Mouse (Mus musculus) ES-E14 (cell line): ENCODE data around the gene Atl3.

Experiments
- HCFC1 ChIP-seq: IDR thresholded peaks from 2 replicates; pipeline ENCODE4 v1.6.1; 2012; ENCODE audit warnings: low read length, inconsistent platforms, borderline replicate concordance; ENCODE audit not compliant: insufficient read depth
- MAFK ChIP-seq: IDR thresholded peaks from 2 replicates; pipeline ENCODE4 v1.6.1; 2014; ENCODE audit warnings: mild to moderate bottlenecking, low read depth, low read length, inconsistent platforms; ENCODE audit not compliant: insufficient read depth

GRCm38 (mm10) chr19:7508026-7508425 is 14.2 kb downstream of the Atl3 start:
- TF ChIP-seq MAFK: no peak
- TF ChIP-seq HCFC1: no peak
